8 mouse cellular contexts compared by ENCODE assay signal in genomic region chr16:35319335-35319734, GRCm38 (mm10). TPM values are rescaled to one million over a fixed set of nuclear protein-coding genes. Genes with fewer than 3 reads are reported as not detected.
A peak's percentile ranks its signal among the peaks of the same experiment; 100 is the strongest.
DNase-seq lines count a peak whose midpoint lies in the region; ATAC-seq and TF ChIP-seq lines count a peak whose summit lies in the region.

No protein-coding gene starts in this region.

- peak in 2 of 3 experiments; percentile 50 to 85; a peak in 4 of 6 replicates for TF ChIP-seq CTCF in MEL (IDR thresholded peaks at IDR 0.05 in 2 of 3, conservative IDR thresholded peaks at IDR 0.05 in 1 of 3; ENCODE audit: control insufficient read depth in 1 of 3, insufficient read depth in 1 of 3, low read depth in 2 of 3, low read length in 3 of 3, poor library complexity in 1 of 3, severe bottlenecking in 1 of 3)
- TF ChIP-seq CTCF in intestine, postnatal 0 days (IDR thresholded peaks at IDR 0.05; ENCODE audit: low read depth): peak; percentile 83

- H3K9ac ChIP-seq in kidney, embryonic 14.5 days (ENCODE audit: low read depth, low read length): no peak overlapping the region
- H3K9ac ChIP-seq in kidney, embryonic 15.5 days: no peak overlapping the region
- H3K9ac ChIP-seq in MEL (ENCODE audit: control insufficient read depth, low read depth, low read length, poor library complexity, severe bottlenecking): peak overlapping the region; percentile 47
- H3K9ac ChIP-seq in intestine, postnatal 0 days (ENCODE audit: low read depth, low read length): no peak overlapping the region

- 34% methylated on average over 4 of the region's 4 CpGs for WGBS in kidney, embryonic 14.5 days
- 21% methylated on average over 4 of the region's 4 CpGs for WGBS in kidney, embryonic 15.5 days
- 28% methylated on average over 4 of the region's 4 CpGs for WGBS in intestine, postnatal 0 days

- no peaks in the 10 kb centered on the region for H3K9me3 ChIP-seq in kidney, embryonic 14.5 days (ENCODE audit: control insufficient read depth, low read length)
- H3K9me3 ChIP-seq in kidney, embryonic 15.5 days (replicated peaks): no peaks in the 10 kb centered on the region
- H3K9me3 ChIP-seq in MEL (replicated peaks; ENCODE audit: insufficient read depth, low read length): no peaks in the 10 kb centered on the region
- H3K9me3 ChIP-seq in intestine, postnatal 0 days (ENCODE audit: control insufficient read depth): no peaks in the 10 kb centered on the region

- no peaks in the 10 kb centered on the region for H3K27me3 ChIP-seq in kidney, embryonic 14.5 days (ENCODE audit: control insufficient read depth, insufficient read depth, low read length)
- no peaks in the 10 kb centered on the region for H3K27me3 ChIP-seq in kidney, embryonic 15.5 days
- H3K27me3 ChIP-seq in MEL (ENCODE audit: control insufficient read depth in 1 of 2, insufficient read depth in 2 of 2, low read length in 2 of 2): no peaks in the 10 kb centered on the region
- no peaks in the 10 kb centered on the region for H3K27me3 ChIP-seq in intestine, postnatal 0 days (replicated peaks; ENCODE audit: control insufficient read depth, insufficient read depth, low read length)

- peak; percentile 89 for DNase-seq in MEL (ENCODE audit: low read depth, low spot score)
- peak; percentile 16 for DNase-seq in c-Kit-positive CD71-positive TER-119-negative erythroid progenitor cells, embryonic 14.5 days (ENCODE audit: low read depth)
- no peak for DNase-seq in T-cell, adult 2 months (ENCODE audit: low spot score)
- no peak for DNase-seq in natural killer cell, adult 2 months (ENCODE audit: low spot score in 2 of 2)
- DNase-seq in spleen, postnatal 14 days (ENCODE audit: low spot score in 2 of 2): no peak

- H3K27ac ChIP-seq in kidney, embryonic 14.5 days (ENCODE audit: low read depth, low read length): no peak overlapping the region
- no peak overlapping the region for H3K27ac ChIP-seq in kidney, embryonic 15.5 days
- H3K27ac ChIP-seq in MEL (ENCODE audit: control insufficient read depth, low read depth, low read length): peak overlapping the region; percentile 71
- H3K27ac ChIP-seq in intestine, postnatal 0 days (ENCODE audit: low read depth, low read length): no peak overlapping the region

- no peaks in the 10 kb centered on the region for H3K79me2 ChIP-seq in MEL (ENCODE audit: control insufficient read depth, insufficient read depth, low read length, poor library complexity)

- TF ChIP-seq EP300 in MEL (IDR thresholded peaks at IDR 0.05; ENCODE audit: low read depth in 1 of 2, low read length in 2 of 2): peak in 1 of 2 experiments; percentile 43; a peak in 2 of 4 replicates

- H3K36me3 ChIP-seq in kidney, embryonic 14.5 days (ENCODE audit: control insufficient read depth, insufficient read depth, low read length): no peaks in the 10 kb centered on the region
- H3K36me3 ChIP-seq in kidney, embryonic 15.5 days: peaks cover 7% of the 10 kb centered on the region; the same call in 1 of the 2 replicates
- peaks cover 0 to 14% of the 10 kb centered on the region in 2 experiments; a peak in 2 of 4 replicates for H3K36me3 ChIP-seq in MEL (ENCODE audit: control insufficient read depth in 1 of 2, insufficient read depth in 2 of 2, low read length in 2 of 2)
- H3K36me3 ChIP-seq in intestine, postnatal 0 days (ENCODE audit: control insufficient read depth, insufficient read depth): 0 out of 2 replicates have a peak, but pooled peaks cover 4% of the 10 kb centered on the region

- 0 out of 2 replicates have a peak, but pooled peaks have one; percentile 43 for ATAC-seq in kidney, embryonic 14.5 days (ENCODE audit: low FRiP score, low TSS enrichment)
- no peak for ATAC-seq in kidney, embryonic 15.5 days (replicated peaks; ENCODE audit: low FRiP score)
- ATAC-seq in intestine, postnatal 0 days: 0 out of 2 replicates have a peak, but pooled peaks have one; percentile 6

- no peak overlapping the region for H3K4me2 ChIP-seq in kidney, embryonic 14.5 days (replicated peaks; ENCODE audit: low read depth, low read length)
- H3K4me2 ChIP-seq in kidney, embryonic 15.5 days: no peak overlapping the region
- no peak overlapping the region for H3K4me2 ChIP-seq in intestine, postnatal 0 days (replicated peaks; ENCODE audit: low read depth)

- TF ChIP-seq POLR2A in MEL (IDR thresholded peaks at IDR 0.05; ENCODE audit: control insufficient read depth in 1 of 2, insufficient read depth in 1 of 2, low read depth in 1 of 2, low read length in 2 of 2, poor library complexity in 1 of 2): peak in 1 of 2 experiments; percentile 72; a peak in 2 of 4 replicates

- no peak overlapping the region for H3K4me3 ChIP-seq in kidney, embryonic 14.5 days (ENCODE audit: low read length)
- no peak overlapping the region for H3K4me3 ChIP-seq in kidney, embryonic 15.5 days (replicated peaks)
- peak overlapping the region in 1 of 2 experiments; percentile 14; a peak in 2 of 4 replicates for H3K4me3 ChIP-seq in MEL (ENCODE audit: control insufficient read depth in 1 of 2, insufficient read depth in 1 of 2, low read depth in 2 of 2, low read length in 2 of 2)
- no peak overlapping the region for H3K4me3 ChIP-seq in intestine, postnatal 0 days (ENCODE audit: low read depth, low read length)

- TF ChIP-seq RAD21 in MEL (IDR thresholded peaks at IDR 0.05; ENCODE audit: low read depth, low read length): peak; percentile 86

- H3K4me1 ChIP-seq in kidney, embryonic 14.5 days (ENCODE audit: control insufficient read depth, insufficient read depth, low read length): no peaks in the 10 kb centered on the region
- H3K4me1 ChIP-seq in kidney, embryonic 15.5 days: no peaks in the 10 kb centered on the region
- H3K4me1 ChIP-seq in MEL (ENCODE audit: control insufficient read depth in 1 of 2, insufficient read depth in 2 of 2, low read length in 2 of 2): peaks cover 6% of the 10 kb centered on the region in 2 experiments
- no peaks in the 10 kb centered on the region for H3K4me1 ChIP-seq in intestine, postnatal 0 days (replicated peaks; ENCODE audit: control insufficient read depth, insufficient read depth, low read length)

TF ChIP-seq in MEL, 35 proteins besides CTCF, POLR2A, EP300 and RAD21:
- 0 out of 2 replicates have a peak, but pooled peaks have one; percentile 20 for TF ChIP-seq HCFC1 (IDR thresholded peaks at IDR 0.05; ENCODE audit: low read depth, low read length)
- peak; percentile 56 for TF ChIP-seq ZC3H11A (IDR thresholded peaks at IDR 0.05; ENCODE audit: low read depth, low read length)
- no peak for TF ChIP-seq NRF1 (IDR thresholded peaks at IDR 0.05; ENCODE audit: insufficient read depth, low read depth, low read length, poor library complexity, severe bottlenecking)
- TF ChIP-seq MAX (IDR thresholded peaks at IDR 0.05; ENCODE audit: low read length): peak; percentile 21; the same call in 1 of the 2 replicates
- TF ChIP-seq MYC (IDR thresholded peaks at IDR 0.05; ENCODE audit: low read depth, low read length): peak; percentile 28; the same call in 1 of the 2 replicates
- TF ChIP-seq SMC3 (IDR thresholded peaks at IDR 0.05; ENCODE audit: low read depth, low read length): peak; percentile 68
- 0 out of 2 replicates have a peak, but pooled peaks have one; percentile 26 for TF ChIP-seq TCF12 (IDR thresholded peaks at IDR 0.05; ENCODE audit: low read depth, low read length)
- TF ChIP-seq USF2 (IDR thresholded peaks at IDR 0.05; ENCODE audit: borderline replicate concordance in 1 of 2, insufficient read depth in 1 of 2, low read depth in 1 of 2, low read length in 2 of 2): no peak
- peak; percentile 49 for TF ChIP-seq ETS1 (IDR thresholded peaks at IDR 0.05; ENCODE audit: low read depth, low read length)
- TF ChIP-seq POLR2AphosphoS5 (IDR thresholded peaks at IDR 0.05; ENCODE audit: borderline replicate concordance, low read depth, low read length): no peak
- peak; percentile 28; the same call in 1 of the 2 replicates for TF ChIP-seq GATA1 (IDR thresholded peaks at IDR 0.05; ENCODE audit: low read depth, low read length)
- TF ChIP-seq MXI1 (IDR thresholded peaks at IDR 0.05; ENCODE audit: low read depth, low read length): peak; percentile 63
- TF ChIP-seq SIN3A (IDR thresholded peaks at IDR 0.05; ENCODE audit: low read length): peak; percentile 82
- TF ChIP-seq RCOR1 (IDR thresholded peaks at IDR 0.05; ENCODE audit: low read depth, low read length): peak; percentile 34; the same call in 1 of the 2 replicates
- peak; percentile 87 for TF ChIP-seq TBP (IDR thresholded peaks at IDR 0.05; ENCODE audit: low read depth, low read length)
- peak; percentile 52 for TF ChIP-seq NELFE (IDR thresholded peaks at IDR 0.05; ENCODE audit: low read depth, low read length)
- no peak for TF ChIP-seq E2F4 (IDR thresholded peaks at IDR 0.05; ENCODE audit: borderline replicate concordance, low read depth, low read length)
- TF ChIP-seq MAZ (IDR thresholded peaks at IDR 0.05; ENCODE audit: low read depth, low read length): 0 out of 2 replicates have a peak, but pooled peaks have one; percentile 23
- TF ChIP-seq UBTF (IDR thresholded peaks at IDR 0.05; ENCODE audit: borderline replicate concordance, insufficient read depth, low read depth, low read length): no peak
- TF ChIP-seq BHLHE40 (IDR thresholded peaks at IDR 0.05; ENCODE audit: borderline replicate concordance, low read depth, low read length): peak; percentile 57; the same call in 1 of the 2 replicates
- TF ChIP-seq MAFK (IDR thresholded peaks at IDR 0.05; ENCODE audit: borderline replicate concordance, low read depth, low read length): no peak

RNA-seq across cellular contexts. Expression of gene Sec22a, which starts 44.4 kb away (rescaled TPM):
- 52.8 and 54.6 TPM in 2 replicates for polyA plus RNA-seq in kidney, embryonic 14.5 days (2014; fragmentation: Nextera tagmentation; extraction: Ambion mirVana)
- 48.9 and 51.8 TPM in 2 replicates for polyA plus RNA-seq in kidney, embryonic 15.5 days (2015; fragmentation: Nextera tagmentation; extraction: Ambion mirVana)
- 7.6 and 10.5 TPM in 2 replicates for total RNA-seq in MEL (2012; rRNA removed)
- 10 to 100 TPM; 11.4 to 98.3 TPM for polyA plus RNA-seq in MEL (2012; ENCODE audit: insufficient read depth in 1 of 2, insufficient read length in 2 of 2, low read depth in 1 of 2, low replicate concordance in 2 of 2, missing spikeins in 1 of 2)
- 55.3 and 58.1 TPM in 2 replicates for polyA plus RNA-seq in intestine, postnatal 0 days (2015; fragmentation: Nextera tagmentation; extraction: Ambion mirVana)

Comparison
In these comparisons a context has a peak if more than half of its experiments do, and no peak if none do; other contexts are left out.
1. DNase-seq: peak in MEL (single experiment) and c-Kit-positive CD71-positive TER-119-negative erythroid progenitor cells, embryonic 14.5 days (single experiment); none in T-cell, adult 2 months (single experiment), natural killer cell, adult 2 months (0 of 2) and spleen, postnatal 14 days (0 of 2).